Mouse (Mus musculus) adrenal gland, adult 10 weeks (tissue): ENCODE results near the gene Sult1c2. TPM values are rescaled to one million over a fixed set of nuclear protein-coding genes. Genes with fewer than 3 reads are reported as not detected.

Source experiments
- polyA plus RNA-seq: library from polyadenylated mRNA; stranded (reverse); fragments of 350-450 nt; fragmentation: Illumina TruSeq; extraction: RNeasy Lipid Tissue Mini Kit (QIAGEN cat#74804); gene quantifications from one replicate; pipeline ENCODE4 v1.2.3, GENCODE M21; 2014; ENCODE audit warnings: low read depth, low replicate concordance

Gene Sult1c2
- not detected for polyA plus RNA-seq

GRCm38 (mm10) chr17:53846206-53846605 lies at the start of gene Sult1c2:
Sult1c2 (minus strand) TSS chr17:53846339.

Other genes with a start within 250 kb of the Sult1c2 start
- 2.4 TPM for gene Sgo1, start 157.0 kb downstream of the Sult1c2 start, polyA plus RNA-seq
- not detected for gene Sult1c1, start 144.3 kb upstream of the Sult1c2 start, polyA plus RNA-seq